Mouse (Mus musculus) frontal cortex, adult (tissue): ENCODE measurements around the gene Appl2.

Experiments used
- ATAC-seq: cut with Nextera tagmentation; 2 replicates; pipeline ENCODE4 v1.9.2; 2017; ENCODE audit warnings: mild to moderate bottlenecking, moderate library complexity, mixed read lengths; ENCODE audit not compliant: low TSS enrichment

The Appl2 gene

DNA sequence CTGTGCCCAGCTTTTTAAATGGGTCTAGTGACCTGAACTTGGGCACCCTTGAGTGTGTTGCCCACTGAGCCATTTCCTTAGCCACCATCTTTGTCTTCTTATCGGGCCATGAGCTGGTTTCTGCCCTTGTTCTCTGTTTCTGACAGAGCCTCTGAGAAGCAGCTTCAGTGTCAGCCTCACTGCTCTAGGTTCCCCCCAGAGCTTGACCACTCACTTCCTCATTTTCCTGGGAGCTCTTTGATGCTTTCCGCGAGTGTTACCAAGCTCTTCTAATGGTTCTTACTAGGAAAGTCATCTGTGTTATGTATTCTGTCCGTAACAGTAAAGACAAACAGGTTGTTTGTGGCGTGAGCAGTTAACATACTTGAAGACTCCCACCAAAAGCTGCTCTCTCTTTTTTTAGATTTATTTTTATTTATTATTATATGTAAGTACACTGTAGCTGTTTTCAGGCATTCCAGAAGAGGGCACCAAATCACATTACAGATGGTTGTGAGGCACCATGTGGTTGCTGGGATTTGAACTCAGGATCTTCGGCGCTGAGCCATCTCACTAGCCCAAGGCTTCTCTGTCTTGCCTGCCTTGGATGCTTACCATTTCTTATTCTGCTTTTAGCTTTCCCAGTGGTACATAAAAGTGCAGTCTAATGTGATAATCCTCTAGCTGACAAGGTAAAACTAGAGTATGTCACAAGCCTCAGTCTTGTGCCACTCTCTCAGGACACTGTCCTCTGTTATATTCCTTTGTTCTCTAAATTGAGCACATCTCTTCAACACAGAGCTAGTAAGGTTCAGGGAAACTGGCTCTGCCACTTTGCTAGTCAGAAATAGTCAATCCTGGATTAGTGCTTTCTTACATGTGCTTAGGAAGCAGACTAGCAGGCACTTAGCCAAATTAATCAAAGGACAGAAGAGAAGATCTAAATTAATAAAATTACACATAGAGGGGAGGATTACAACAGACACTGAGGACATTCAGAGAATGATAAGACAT, 82.8 kb downstream of the Appl2 start:
- no peak for ATAC-seq

DNA sequence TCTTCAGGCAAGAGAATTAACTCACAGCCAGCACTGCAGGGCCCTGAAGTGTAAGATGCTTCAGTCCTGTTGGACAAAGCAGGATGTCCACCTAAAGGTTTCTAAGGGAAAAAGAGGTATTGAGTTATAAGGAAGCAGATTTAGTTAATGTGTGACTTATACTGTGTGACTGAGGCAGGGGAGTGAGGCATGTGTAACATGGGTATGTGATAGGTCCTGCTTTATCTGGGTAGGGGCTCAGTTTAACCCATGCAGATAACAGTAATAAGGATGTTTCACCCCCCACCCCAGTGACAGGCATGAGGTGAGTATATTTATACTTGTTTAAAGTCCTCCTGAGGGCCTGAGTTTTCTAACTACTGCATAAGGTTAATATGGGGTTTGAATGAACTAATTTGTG, 85.5 kb downstream of the Appl2 start:
- ATAC-seq, result no peak
